Mouse (Mus musculus) small intestine, adult 2 months (tissue): ENCODE results near the gene Arhgap33.

ENCODE experiments used
- CTCF ChIP-seq: fragments of 200-500 bp; IDR thresholded peaks from 2 replicates; pipeline ENCODE4 v1.5.1; 2012; ENCODE audit warnings: low read depth, mild to moderate bottlenecking, control low read depth, inconsistent platforms, low read length, moderate library complexity, mixed read lengths; ENCODE audit not compliant: insufficient replicate concordance, insufficient read length; ENCODE audit errors: extremely low read depth
- POLR2A ChIP-seq: fragments of 200-500 bp; IDR thresholded peaks from 2 replicates; pipeline ENCODE4 v1.6.1; 2012; ENCODE audit warnings: low read depth, mild to moderate bottlenecking, control low read depth, inconsistent platforms, low read length, moderate library complexity

DNA sequence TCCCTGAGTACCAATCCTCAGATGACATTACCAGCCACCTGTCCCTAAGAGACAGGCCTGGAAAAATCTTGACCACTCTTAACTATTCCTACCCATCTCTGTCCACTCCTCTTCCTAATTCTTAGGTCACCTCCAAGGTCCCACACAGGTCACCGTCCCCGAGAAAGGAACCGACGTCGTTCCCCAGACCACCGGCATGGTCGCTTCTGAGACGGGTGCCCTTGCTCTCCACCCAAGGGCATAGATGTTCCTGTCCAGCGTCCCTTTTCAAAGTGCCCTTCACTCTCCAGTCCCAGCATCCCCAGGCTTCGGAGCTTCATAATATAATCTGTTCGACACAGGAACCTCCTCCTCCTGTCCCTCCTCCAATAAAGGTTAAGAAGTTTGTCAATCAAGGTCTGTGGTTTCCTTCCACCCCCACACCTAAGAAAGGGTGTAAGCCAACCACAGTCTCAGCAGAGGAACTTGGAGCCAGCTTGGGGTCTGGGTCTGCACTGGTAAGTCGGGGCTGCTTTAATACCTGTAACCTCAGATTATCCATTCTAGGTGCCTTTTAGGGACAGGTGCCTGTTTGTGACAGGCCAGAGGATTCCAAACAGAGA is 30.2 kb upstream of the Arhgap33 start, which contains the start of gene Igflr1:
- TF ChIP-seq CTCF = no peak
- no peak for TF ChIP-seq POLR2A
